Mouse (Mus musculus): Measurements from ENCODE around the gene Raver2. TPM values are rescaled to one million over a fixed set of nuclear protein-coding genes. Genes with fewer than 3 reads are reported as not detected.
A peak's percentile ranks its signal among the peaks of the same experiment; 100 is the strongest.
"Not testable (repeated sequence)": the region's sequence is repeated elsewhere in the genome, so short reads cannot be mapped to it uniquely, and the experiment has no call there.

Raver2 gene
- total RNA-seq, 2 experiments from 2014 or later = 16.7 to 21.5 TPM

DNA sequence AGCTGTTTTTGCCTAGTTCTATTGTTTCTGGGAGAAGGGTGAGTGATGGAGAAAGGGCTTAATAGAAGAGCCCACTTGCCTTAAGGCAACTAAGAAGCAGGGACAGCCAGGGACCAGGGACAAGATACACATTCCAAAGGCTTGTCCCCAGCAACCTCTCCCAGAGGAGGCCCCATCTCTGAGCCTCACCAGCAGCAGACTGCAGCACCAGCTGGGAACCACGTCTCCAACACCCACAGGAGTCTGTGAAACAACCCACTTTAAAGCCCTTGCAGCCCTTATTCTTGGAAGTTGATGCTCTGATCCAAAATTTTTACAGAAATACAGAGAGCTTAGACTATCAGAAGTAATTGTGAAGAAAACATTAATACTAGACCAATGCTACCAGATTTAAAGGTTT is 18.9 kb downstream of the Raver2 start:
- DNase-seq (ENCODE audit: low spot score in 2 of 2) = peak; percentile 35 to 50
- intact Hi-C loops (cut with DNase I) = no loop called here

DNA sequence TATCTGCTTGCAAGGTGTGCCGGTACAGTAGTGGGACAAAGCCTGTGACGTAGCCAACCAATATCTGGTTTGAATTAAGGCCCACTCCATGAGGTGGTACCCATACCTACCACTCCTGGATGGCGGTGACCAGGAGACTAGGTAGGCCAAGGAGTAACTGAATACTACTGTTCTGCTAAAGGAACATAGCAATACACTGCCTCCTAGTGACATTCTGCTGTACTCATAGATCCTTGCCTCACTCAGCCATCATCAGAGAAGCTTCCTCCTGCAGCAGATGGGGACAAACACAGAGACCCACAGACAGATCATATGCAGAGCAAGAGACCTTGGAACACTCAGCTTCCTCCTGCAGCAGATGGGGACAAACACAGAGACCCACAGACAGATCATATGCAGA is 21.8 kb downstream of the Raver2 start:
- intact Hi-C loops (cut with DNase I) = not testable (repeated sequence)

DNA sequence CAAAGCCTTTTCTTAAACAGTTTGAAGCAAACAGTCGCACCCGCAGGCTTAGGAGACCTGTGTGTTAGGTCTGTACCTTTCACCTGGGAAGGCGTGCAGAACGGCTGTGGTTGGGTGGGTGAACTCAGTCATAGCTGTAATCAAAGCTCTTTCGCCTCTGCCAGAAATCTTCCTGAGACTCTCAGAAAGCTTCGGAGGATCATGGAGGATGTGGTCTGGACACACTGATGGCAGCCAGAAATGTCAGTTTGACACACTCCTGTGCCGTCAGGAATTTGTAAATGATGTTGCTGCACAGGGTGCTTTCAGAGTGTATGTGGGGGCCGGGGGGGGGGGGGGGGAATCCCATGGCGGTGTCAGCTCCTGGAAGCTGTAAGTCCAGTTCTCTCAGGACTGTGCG is 24.5 kb downstream of the Raver2 start:
- no peak for DNase-seq (ENCODE audit: low spot score in 2 of 2)
- intact Hi-C loops (cut with DNase I) = no loop called here

More for the DNA sequence above, 21.8 kb downstream of the Raver2 start:
- DNase-seq (ENCODE audit: low spot score in 2 of 2) = not testable (repeated sequence)

DNA sequence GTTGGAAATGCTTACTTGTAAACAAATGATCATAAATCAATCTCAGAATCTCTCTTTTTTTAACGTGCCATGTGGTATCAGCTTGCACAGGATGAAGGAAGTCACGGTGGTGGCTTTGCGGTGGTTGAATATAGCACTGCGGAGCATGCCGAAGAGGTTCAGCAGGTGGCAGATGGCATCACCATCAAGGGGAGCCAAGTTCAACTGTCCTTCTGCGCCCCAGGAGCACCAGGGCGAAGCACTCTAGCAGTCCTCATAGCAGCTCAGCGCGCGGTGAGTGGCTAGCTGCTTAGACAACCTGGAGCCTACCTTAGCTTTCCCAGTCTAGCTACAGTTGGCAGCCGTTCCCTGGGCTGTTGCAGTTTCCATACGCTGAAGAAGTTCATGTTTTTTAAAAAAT is 38.3 kb downstream of the Raver2 start:
- intact Hi-C loops (cut with DNase I) = no loop called here

DNA sequence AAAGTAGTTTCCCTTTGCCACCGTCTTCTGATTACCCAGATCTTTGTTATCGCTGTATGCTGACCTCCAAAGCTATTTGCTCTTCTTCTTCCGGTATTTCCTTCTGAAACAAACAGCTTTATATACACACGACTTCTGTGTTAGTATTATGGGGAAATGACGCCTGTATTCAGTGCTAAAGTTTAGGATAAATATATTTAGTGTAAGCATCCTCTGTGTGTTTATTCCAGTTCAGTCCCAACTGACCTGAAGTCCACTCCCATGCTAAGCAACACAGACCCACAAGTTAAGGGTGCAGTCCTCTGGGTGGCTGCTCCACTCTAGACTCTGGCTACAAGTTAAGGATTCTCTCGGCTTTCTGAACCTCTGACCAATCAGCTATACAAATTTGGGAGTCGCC is 52.2 kb downstream of the Raver2 start:
- intact Hi-C loops (cut with DNase I) = no loop called here

More for the DNA sequence above, 38.3 kb downstream of the Raver2 start:
- no peak for DNase-seq (ENCODE audit: low spot score in 2 of 2)

DNA sequence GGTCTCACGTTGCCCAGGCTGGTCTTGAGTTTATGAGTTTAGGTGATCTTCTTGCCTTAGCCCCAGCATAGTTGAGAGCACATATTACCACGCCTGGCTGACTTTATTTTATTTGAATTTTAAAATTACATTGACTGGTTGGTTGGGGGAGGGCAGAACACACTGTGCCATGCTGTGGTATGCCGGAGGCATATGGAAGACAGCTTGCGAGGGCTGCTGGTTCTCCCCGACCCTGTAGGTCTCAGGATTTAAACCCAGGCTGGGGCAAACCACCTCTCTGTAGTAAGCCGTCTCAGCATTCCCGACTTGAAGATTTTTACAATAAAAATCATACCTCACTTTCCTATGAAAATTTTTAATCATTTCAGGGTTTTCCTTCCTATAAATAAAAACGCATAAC is 66.2 kb downstream of the Raver2 start:
- no peak for DNase-seq (ENCODE audit: low spot score in 2 of 2)
- intact Hi-C loops (cut with DNase I) = no loop called here

More for the DNA sequence above, 52.2 kb downstream of the Raver2 start:
- DNase-seq (ENCODE audit: low spot score in 2 of 2) = no peak

DNA sequence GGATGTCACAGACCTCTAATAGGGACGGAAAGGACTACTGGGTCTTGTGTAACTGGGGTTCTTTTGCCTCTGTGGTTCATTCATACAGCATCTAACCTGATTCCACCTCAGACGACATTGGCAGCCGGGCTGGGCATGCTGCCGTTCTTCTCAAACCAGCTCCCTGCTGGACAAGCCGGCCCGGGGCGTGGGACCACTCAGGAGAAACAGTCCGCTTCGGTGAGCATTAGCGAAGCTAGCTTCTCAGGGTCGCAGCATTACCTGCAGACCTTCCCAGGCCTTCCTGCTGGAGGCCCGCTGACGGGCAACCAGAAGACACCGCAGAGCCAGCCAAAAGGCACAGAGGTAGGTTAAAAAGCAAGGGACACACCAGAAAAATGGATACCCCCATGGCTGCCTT is 67.1 kb downstream of the Raver2 start:
- DNase-seq (ENCODE audit: low spot score in 2 of 2) = no peak

DNA sequence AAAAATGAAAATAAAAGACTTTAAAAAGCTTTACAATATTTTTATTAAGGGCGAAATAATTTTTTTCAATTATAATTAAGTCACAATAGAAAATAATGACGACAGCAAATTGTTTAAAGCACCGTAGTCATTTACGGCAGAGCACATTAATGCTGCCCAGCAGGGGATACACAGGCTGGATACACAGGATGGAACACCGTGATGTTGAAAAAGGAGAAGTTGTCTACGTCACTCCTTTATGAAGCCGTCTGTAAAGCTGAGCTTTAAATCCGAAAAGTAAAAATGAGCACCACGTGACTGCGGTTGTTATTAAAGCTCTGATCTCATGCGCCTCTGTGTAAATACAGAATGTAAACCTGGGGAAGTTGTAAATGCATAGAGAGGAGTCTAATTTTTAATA is 69.2 kb downstream of the Raver2 start:
- DNase-seq (ENCODE audit: low spot score in 2 of 2) = no peak
- intact Hi-C loops (cut with DNase I) = no loop called here

More for the DNA sequence above, 67.1 kb downstream of the Raver2 start:
- intact Hi-C loops (cut with DNase I) = no loop called here

DNA sequence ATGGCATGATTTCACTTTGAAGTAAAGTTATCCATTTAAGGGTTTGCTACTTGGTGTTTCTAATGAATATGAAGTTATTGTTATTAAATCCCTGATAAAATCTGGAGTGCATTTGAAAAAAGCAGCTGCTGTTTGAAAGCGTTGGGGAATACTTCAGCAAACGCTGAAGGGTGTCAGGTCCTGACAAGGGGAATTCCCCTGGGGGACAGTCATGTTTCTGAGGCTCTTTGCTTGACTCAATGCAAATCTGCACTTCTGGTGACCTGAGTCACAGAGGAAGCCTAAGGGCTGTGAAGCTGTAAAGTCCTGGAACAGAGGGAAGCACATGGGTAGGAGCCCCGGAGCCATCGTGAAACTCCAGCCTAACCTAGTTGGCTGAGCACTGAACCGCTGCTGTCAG is 73.0 kb downstream of the Raver2 start:
- no peak for DNase-seq (ENCODE audit: low spot score in 2 of 2)
- intact Hi-C loops (cut with DNase I) = loop anchor here (10.0 kb wide), 1 partner anchor 417 kb away; no protein-coding TSS in a partner anchor

DNA sequence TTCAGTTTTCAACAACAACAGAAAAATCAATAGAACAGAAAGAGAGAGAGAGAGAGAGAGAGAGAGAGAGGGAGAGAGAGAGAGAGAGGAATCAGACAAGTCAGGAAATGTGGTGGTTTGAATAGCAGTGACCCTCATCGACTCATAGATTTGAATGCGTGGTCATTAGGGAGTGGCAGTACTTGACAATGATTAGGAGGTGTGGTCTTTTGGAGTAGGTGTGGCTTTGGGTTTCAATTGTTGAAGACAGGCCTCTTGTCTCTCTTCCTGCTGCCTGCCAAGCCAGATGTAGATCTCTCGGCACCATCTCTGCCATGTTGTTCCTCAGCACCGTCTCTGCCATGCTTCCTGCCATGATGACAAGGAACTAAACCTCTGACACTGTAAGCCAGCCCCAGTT is 75.1 kb downstream of the Raver2 start:
- intact Hi-C loops (cut with DNase I) = loop anchor here (10.0 kb wide), 1 partner anchor 419 kb away; no protein-coding TSS in a partner anchor
- DNase-seq (ENCODE audit: low spot score in 2 of 2) = no peak

DNA sequence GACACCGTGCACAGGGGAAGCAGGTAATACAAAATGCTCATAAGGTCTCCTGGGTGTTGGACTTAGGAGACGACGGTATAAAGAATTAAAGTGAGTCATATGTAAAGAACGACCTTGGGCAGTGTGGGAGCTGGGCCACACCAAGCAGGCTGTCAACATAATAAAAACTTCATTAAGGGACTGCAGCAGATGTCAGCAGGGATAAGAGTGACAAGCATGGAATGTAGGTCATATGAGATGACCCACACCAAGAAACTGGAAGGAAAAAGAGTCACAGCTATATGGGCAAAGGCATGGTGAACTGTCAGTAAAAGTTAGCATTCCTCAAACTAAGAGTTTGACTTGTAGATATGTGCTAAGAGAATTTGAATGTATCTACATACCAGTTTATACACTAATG is 75.6 kb downstream of the Raver2 start:
- no peak for DNase-seq (ENCODE audit: low spot score in 2 of 2)
- intact Hi-C loops (cut with DNase I) = loop anchor here (10.0 kb wide), 1 partner anchor 420 kb away; no protein-coding TSS in a partner anchor

DNA sequence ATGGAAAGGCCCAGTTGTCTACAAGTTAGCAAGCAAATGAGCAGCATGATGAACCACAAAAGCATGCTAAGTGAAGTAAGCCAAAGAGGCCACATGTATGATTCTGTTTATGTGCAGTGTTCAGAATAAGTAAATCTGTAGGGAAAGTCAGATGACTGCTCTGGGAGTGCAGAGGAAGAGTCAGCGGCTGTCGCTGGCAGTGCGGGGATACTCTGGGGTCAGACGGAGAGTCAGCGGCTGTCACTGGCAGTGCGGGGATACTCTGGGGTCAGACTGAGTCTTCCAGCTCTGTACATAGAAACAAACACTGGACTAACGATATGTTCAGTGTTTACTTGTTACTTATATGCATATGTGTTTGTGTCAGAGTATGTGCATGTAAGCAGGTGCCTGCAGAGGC is 76.0 kb downstream of the Raver2 start:
- intact Hi-C loops (cut with DNase I) = loop anchor here (5.0 to 10.0 kb wide), 2 partner anchors 367 to 420 kb away; partner anchors contain the start of gene Cachd1

DNA sequence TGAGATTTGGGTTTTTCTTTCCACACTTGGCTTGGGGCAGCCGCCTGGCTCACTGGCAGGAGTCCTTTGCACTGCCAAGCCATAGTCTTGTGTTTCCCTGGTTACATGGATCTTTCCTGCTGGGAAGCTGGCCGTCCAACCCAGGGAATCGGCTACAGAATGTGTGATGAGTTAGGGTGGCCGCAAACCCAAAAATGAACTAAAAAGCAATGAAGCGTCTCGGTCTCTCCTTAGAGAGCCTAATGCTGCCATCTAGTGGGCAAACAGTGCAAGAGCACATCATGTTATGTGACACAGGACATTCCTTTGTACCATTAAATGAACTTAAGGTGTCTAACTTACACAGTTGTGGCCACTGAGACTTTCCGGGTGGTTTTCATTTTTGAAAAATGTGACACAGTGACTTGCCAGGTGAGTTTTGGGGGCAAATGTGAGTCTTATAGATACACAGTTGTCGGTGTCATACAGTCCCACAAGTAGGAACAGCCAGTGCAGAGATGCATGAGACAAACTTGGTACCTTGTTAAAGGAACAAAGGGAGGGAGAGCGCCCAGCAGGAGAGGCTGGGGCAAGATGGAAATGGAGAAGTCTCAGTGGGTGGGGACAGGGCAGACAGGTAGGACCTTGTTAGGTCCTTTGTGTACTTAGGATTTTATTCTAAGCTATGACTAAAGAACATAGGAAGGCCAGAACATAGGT is 77.4 kb downstream of the Raver2 start:
- peak; percentile 64 to 75 for DNase-seq (ENCODE audit: low spot score in 2 of 2)
- intact Hi-C loops (cut with DNase I) = loop anchor here (2.0 to 10.0 kb wide), 4 partner anchors 147 to 557 kb away; partner anchors contain the start of gene Cachd1

More for the DNA sequence above, 76.0 kb downstream of the Raver2 start:
- DNase-seq (ENCODE audit: low spot score in 2 of 2) = no peak

DNA sequence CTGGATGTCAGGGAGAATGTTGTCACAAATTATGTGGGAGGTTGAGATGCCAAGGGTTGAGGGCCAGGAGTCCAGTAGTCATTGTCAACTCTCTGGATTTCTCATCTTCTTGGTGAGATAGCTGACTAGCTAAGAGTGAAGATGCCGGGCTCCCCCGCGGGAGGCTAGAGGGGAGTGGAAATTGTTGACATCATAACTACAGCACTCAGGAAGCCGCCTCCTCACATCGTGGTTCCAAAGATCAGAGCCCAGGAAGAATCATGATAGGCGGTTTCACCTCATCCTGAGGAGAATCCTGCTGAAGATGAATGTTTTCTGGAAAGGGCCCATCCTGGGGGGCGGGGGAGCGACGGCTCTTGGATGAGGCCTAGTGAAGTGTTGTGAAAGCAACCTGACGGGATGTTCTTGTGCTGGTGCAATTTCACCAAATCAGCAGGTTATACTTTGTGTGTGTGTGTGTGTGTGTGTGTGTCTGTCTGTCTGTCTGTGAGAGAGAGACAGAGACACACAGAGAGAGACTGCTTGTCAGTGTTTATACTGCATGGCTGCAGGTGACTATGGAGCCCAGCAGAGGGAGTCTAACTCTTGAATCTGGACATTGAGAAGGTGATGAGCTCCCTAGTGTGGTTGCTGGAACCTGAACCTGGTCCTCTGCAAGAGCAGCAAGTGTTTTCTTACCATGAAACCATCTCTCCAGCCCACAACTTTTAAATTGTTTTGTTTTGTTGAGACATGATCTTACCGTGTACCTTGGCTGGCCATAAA is 78.3 kb downstream of the Raver2 start:
- no peak for DNase-seq (ENCODE audit: low spot score in 2 of 2)
- intact Hi-C loops (cut with DNase I) = loop anchor here (2.0 to 10.0 kb wide), 4 partner anchors 148 to 558 kb away; partner anchors contain the start of gene Cachd1

DNA sequence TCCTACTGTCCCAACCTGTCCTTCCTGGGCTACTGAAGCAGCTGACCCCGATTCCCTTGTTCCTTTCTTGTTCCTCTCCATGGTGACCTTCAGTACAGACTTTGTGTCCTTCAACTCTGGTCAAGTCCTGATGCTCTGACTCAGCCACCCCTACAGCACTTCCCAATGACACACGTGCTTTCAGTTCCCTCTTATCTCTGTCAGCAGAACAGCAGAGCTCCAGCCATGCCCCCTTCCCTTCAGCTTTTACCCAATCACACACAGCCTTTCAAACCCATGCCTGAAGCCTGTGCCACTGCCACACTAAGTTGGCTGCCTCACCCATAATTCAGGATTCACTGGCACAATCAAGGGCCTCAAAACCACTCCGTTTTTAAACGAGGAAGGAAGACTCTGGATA is 86.8 kb downstream of the Raver2 start:
- intact Hi-C loops (cut with DNase I) = no loop called here
- no peak for DNase-seq (ENCODE audit: low spot score in 2 of 2)

DNA sequence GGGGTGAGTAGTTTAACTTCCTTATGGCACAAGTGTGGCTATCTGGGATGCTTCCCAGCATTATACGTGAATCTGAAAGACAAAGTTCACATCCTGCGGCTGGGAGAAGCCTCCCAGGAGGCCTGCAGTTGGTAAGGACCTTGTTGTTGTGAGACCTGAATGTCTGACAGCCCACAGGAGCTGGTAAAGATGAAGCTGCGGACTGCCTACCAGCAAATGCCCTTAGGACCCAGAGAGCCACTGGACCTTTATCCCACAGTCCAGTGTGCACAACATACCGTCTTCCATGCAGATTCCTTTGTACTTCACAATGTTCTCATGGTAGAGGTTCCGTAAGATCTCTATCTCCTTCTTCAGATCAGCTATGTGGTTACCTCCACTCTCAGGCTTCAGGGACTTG is 88.7 kb downstream of the Raver2 start:
- DNase-seq (ENCODE audit: low spot score in 2 of 2) = no peak
- intact Hi-C loops (cut with DNase I) = no loop called here

DNA sequence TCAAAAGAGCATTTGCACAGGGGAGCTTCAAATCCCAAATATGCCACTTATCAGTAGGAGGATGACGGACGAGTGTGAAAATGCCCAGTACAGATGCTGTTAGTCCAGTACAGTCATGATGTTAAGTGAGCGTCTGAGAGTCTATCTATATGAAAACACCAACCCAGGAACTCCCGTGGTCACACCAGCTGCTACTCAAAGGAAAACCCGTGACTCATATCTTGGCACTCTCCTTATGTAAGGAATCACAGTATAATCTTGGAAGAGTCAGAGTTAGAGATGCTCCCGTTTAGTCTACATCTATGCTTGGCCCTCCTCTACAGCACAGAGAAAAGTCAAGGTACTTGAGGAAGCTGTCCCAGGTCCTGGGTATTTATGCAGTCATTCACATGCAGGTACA is 89.5 kb downstream of the Raver2 start:
- peak; percentile 49 to 50 for DNase-seq (ENCODE audit: low spot score in 2 of 2)
- intact Hi-C loops (cut with DNase I) = no loop called here

DNA sequence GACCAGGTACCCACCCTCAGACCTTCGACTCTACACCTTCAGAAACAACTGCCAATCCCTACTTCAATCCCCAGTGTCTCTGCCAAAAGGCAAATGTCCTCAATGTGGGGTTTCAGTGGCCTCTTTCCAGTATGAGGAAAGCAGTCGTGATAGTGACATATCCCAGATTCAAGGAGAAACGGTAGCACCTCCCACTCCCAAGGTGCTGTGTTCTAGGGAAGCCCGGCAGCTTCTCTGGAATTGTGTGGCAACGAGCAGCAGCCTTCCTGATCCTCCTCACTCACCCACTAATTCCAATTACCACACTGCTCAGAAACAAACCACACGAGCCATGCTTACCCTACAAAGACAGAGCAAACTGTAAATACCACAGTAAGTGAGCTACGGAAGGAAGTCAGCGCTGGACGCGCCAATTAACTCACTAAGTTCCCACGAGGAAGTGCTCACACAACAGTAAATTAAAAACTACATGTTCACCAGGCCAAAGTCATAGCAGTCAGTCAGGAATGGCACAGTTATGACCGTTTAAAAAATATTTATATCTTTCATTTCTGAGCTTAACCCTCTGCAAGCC is 90.5 kb downstream of the Raver2 start:
- no peak for DNase-seq (ENCODE audit: low spot score in 2 of 2)
- intact Hi-C loops (cut with DNase I) = no loop called here

DNA sequence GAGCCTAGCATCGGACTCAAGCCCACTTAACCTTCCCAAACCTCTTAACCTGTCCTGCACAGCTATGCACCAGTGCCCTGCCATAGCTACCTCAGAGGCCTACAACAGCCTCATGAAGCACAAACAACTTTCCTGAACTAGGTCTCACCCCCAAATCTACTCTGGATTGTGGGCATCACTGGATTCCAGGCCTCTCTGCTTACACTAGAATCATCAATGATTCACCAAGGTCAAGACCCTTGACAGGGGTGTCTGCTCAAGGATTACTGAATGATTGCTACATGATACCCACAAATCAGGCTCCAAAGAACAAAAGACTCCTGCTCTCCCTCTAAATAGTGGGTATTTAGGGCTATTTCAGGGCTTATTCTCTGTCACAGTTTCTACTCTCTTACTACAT is 92.0 kb downstream of the Raver2 start:
- DNase-seq (ENCODE audit: low spot score in 2 of 2) = no peak

DNA sequence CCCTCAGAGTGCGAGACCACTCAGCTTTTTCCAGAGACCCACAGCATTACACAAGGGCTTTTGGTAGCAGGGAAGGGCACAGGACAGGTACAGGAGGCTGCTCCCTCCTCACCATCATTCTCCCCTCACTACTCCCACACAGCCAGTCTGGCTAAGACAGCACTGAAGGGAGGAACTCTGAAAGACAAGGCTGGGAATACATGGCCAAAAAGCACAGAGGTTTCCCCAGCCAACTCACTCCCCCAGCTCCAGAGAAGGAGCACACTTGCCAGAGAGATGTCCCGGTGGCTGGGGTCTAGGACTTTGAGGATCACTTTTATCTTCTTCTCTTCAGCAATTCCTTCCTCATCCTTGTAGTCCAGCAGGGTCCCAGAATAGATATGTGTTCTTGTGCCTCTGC is 95.4 kb downstream of the Raver2 start:
- DNase-seq (ENCODE audit: low spot score in 2 of 2) = no peak

More for the DNA sequence above, 92.0 kb downstream of the Raver2 start:
- intact Hi-C loops (cut with DNase I) = no loop called here

More for the DNA sequence above, 95.4 kb downstream of the Raver2 start:
- intact Hi-C loops (cut with DNase I) = no loop called here
